Mouse (Mus musculus): ENCODE data around the gene Trpv4.

Gene Trpv4

DNA sequence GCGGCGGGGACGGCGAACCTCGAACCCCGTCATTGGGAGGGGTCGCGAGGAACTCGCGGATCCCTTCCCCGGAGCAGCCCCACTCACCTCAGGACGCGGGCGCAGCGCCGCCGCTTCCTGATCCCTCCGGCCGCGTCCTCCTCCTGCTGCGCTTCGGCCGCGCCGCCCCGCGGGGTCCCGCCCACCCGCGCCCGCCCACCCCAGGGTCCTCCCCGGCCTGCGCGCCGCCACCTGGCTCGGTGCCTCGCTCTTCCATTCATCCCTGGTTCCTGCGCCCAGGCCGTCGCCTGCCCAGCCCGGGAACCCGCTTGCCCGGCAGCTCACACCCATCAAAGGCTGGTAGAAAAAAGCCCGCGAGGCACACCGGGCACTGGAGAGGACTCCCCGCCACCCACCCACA is at the start of gene Trpv4:
Gene Trpv4 (minus strand): TSS at position 167 of the 400 bp plus-strand sequence.
- no peak for DNase-seq (ENCODE audit: low read depth in 1 of 2, low spot score in 2 of 2)

DNA sequence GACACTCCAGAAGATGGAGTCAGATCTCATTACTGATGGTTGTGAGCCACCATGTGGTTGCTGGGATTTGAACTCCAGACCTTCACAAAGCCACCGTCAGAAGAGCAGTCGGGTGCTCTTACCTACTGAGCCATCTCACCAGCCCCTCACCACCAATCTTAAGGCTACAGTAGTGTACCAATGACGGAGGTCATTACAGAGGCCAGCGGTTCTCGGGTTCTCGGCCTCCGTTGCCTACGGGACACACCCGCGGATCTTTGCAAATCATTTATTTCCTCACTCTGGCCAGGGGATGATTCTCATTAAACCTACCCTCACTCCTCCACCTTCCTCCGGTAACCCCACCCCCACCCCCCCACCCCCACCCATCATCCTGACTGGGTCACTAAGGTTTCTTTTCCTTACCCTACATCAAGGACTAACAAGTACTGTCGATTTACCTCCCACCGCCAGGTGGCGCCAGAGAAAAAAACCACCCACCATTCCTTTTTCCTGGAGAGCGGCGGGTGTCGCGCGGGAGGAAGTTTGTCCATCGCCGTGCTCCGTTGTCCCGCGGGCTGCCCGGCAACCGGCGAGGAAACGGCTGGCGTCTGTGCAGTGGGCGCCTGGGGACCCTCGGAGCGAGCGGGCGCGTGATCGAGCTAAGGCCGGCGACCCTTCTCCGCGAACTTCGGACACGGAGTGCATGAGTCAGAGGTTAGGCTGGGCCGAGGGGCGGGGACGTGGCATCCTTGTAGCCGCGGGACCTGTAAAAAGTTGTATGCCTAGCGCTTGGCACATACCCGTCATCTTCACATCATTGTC is 49.2 kb upstream of the Trpv4 start, which contains the start of gene Tchp:
Gene Tchp (plus strand): TSS at position 496 of the 804 bp plus-strand sequence.
- DNase-seq (ENCODE audit: low read depth in 1 of 2, low spot score in 2 of 2), result peak; percentile 82 to 90

DNA sequence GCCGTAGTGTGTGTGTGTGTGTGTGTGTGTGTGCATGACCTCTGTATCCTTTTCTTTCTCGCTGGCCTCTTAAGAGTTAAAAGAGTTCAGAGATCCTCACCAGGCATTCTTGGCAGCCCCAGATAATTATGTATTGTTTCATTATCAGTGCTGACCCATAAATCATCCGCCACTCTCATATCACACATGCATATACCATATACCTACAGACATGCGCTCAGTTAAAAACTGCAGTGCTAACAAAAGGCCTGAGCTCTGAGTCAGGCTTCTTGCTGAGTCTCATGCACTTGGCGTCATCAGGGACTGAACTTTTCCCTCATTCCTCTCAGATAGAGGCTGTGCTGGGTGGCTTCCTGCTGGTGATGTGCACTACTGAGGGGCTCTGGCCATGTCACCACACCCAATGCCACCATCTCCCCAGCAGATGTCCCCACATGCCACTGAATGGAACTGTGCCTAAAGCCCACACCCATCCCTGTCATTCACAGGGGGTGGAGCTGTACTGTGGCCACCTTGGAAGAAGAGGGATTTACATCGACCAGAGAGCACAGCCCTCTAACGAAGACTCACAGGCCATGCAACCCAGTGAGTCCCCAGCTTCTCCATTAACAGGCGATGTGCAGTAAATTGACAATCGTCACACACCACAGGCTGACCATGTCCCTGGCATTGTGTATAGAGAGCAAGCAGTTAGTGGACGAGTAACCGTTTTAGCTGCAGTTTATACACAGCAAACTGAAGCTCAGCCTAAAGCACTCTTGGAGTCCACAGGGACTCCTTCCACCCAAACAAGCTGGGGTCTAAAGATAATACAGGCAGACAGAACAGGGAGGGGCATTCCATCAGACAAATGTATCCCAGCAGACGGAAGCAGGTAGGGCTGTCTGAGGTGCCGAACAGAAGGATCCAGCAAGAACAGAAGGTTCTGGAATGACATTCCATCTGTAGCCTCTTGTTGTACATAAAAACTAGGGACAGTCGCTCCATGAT is 44.5 kb upstream of the Trpv4 start:
- DNase-seq (ENCODE audit: low read depth in 1 of 2, low spot score in 2 of 2), result no peak

DNA sequence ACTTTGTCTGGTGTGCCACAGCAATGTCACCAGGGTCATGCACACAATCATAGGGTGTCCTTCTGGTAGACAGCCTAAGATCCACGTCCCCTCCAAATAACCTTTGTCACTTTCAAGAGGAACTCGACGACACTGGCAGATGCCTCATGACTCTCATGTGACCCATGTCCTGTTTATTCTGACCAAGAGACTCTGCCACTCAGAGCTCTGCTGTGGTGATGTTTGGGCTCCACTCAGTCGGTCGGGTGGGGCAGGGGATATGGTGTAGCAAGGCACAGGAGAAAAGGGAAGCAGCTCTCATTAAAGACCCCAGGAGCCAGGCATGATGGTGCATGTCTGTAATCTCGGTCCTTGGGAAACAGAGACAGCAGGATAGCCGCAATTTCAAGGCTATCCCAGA is 40.8 kb upstream of the Trpv4 start:
- peak; percentile 80 to 85 for DNase-seq (ENCODE audit: low read depth in 1 of 2, low spot score in 2 of 2)

DNA sequence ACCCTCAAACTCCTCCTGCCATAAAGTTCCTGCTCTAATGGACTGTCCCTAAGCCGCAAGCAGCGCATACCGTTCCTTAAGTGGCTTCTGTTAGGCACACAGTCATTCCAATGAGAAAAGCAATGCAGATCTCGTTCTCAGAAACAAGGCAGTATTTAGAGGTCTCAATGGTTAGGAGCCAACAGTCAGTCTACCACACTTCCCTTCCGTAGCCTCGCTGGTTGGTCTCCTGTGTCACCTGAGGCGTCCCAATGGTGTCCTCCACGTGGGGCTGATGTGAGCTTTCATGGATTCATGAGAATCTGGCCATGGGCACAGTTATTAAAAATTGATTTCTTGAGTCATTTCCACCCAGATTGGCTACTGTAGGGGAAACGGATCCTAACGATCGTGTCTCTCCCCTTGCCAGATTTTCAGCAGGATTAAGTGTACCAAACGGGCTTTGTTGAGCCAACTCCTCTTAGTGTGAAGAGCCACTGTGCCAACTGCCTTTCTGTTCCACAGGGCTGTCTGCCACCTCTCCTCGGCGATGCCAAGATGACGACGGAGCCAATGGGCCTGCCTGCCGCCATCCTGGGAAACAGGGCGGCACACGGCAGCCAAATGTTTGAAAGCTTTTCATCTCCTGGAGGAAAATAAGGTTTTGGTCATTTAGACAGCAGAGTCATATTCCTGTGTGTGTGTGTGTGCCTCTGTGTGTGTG is 40.0 kb upstream of the Trpv4 start:
- DNase-seq (ENCODE audit: low read depth in 1 of 2, low spot score in 2 of 2), result no peak

DNA sequence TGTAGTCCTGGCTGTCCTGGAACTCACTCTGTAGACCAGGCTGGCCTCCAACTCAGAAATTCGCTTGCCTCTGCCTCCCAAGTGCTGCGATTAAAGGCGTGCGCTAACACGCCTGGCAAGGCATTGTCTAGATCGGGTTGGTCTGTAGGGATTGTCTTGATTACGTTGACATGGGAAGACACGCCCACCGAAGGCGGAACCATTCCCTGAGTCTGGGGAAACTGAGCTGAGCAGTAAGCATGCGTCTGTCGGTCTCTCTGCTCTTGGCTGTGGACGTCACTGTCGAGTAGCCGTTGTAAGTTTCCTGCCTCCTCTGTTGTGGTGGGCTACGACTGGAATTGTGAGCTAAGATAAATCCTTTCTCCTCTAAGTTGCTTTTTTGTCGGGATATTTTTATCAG is 38.7 kb upstream of the Trpv4 start:
- no peak for DNase-seq (ENCODE audit: low read depth in 1 of 2, low spot score in 2 of 2)

DNA sequence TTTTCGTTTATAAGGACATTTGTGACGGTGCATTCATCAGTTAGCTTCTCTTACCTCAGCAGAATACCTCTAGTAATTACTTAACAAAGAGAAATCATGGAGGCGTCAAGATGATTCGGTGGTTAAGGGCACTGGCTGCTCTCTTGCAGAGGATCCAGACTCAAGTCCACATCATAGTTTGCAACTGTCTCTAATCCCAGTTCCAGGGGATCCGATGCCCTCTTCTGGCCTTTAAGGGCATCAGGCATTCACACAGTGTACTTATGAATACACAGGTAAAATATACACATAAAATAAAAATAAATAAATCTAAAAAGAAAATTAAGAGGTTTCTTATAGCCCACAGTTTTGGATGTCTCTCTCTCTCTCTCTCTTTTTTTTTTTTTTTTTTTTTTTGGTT is 37.6 kb upstream of the Trpv4 start:
- DNase-seq (ENCODE audit: low read depth in 1 of 2, low spot score in 2 of 2), result no peak

DNA sequence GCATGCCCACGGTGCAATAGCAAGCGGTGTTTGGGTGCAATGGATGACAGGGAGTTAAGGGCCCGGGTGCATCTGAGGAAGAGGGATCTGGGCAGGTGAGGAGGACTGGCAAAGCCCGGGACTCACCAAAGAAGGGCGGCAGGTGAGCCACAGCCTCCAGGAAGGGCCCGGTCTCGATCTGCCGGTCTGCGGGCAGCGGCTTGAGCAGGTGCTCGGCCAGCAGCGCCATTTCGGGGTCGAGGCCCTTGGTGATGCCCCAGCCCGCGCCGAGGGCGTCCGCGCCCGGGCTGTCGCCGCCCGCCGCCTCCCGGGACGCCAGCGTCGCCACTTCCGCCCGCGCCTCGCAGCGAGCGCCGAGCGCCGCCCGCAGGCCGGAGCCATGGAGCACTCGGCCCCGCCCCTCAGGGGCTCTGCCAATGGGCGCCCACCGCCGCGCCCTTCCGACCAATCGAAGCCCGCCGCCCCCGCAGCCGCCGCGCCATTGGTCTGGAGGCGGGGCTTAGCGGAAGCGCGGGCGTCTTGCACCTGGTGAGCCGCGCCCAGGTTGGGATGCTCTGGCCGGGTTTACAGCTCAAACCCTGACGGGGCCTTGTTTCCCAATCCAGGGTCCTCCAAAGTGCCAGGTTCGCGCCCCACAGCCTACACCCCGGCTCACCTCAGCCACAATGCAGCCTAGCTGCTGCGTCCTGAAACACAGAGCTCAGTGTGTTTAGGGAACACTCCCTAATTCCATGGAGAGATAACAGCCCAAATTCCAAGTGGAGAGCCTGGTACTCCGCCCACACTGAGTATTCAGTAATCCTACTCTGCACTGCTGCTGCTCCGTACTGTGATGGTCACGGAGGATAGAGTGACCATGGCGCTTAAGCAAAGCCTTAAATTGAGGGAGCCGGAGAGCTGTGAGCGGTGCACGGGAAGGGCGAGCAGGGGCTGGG is 32.7 kb upstream of the Trpv4 start, which contains the start of gene Gltp:
Gene Gltp (minus strand): TSS at position 352 of the 935 bp plus-strand sequence.
- peak; percentile 71 to 83 for DNase-seq (ENCODE audit: low read depth in 1 of 2, low spot score in 2 of 2)

DNA sequence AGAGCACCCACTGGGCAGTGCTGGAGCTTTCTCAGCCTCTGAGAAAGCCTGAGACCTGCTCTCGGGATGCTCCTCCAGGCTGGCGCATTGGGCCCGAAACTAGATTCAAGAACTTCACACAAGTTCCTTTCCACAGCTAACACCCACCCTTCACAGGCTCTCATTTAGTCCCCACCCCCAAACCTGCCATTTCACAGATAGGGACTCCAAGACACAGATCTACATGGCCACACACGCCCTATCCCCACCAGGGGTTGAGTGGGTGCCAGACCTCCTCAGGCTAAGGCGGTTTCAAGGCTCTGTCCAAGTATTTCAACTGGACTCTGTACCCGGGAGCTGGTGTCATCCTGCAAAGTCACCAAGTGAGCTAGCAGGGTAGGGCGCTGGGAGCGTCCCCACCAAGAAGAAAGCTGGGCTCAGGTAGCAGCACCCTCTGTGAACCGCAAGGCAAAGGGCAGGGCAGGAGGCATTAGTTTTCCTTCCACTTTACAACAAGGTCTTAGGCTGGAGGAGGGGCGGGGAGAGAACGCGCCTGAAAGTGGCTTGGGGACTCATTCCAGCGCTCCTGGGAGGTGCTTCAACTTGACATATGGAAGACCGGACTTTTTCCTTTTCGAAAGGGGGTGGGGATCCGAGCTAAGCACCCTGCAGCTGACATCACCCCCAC is 31.6 kb upstream of the Trpv4 start:
- DNase-seq (ENCODE audit: low read depth in 1 of 2, low spot score in 2 of 2), result peak in 1 of 2 experiments; percentile 35

DNA sequence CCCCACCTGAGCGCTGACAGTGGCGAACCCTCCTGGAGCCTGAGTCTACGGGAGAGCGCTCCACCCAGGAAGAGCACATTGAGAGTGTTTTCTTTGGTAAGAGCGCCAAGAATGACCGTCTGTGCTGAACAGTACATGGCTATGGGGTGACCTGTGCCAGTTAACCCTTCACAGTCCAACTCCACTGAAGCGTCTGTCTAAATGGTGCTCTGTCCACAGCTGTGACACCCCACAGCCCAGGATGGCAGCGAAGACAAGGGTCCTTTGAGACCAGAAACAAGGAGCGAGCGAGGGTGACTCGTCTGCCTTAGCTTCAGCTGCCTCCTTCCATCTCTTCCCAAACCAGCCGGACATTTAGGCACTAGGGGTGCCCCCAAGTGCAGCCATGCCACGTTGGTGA is 30.5 kb upstream of the Trpv4 start:
- DNase-seq (ENCODE audit: low read depth in 1 of 2, low spot score in 2 of 2), result no peak

DNA sequence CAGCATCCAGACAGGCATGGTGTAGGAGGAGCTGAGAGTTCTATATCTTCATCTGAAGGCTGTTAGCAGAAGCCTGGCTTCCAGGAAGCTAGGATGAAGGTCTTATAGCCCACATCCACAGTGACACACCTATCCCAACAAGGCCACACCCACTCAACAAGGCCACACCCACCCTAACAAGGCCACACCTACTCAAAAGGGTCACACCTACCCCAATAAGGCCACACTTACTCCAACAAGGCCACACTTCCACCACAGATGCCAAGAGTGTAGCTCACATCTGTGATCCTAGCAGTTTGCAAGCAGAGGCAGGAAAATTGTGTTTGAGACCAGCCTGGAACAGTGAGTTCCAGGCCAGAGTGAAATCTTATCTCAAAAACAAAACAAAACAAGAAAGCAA is 29.7 kb upstream of the Trpv4 start:
- no peak for DNase-seq (ENCODE audit: low read depth in 1 of 2, low spot score in 2 of 2)

DNA sequence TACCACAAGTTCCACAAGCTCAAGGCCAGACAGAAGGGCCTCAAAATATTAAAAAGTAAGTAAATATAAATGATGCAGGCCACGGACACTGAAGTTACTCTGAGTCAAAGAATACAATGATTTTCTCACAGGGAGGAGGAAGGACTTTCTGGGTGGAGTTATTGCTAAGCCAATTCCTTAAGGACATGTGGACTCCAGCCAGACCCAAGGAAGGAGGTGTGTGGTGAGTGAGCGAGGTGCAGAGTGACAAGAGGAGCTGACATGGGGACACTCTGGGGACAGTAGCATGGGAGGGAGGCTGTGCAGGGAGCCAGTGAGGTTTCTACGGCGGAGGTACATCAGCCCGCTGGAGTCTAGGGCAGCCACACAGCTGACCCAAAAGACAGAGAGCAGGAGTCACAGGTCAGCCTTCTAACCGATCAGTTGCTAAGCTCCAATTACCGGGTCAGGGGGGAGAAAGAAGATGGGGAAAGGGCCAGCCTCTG is 28.5 kb upstream of the Trpv4 start:
- no peak for DNase-seq (ENCODE audit: low read depth in 1 of 2, low spot score in 2 of 2)

DNA sequence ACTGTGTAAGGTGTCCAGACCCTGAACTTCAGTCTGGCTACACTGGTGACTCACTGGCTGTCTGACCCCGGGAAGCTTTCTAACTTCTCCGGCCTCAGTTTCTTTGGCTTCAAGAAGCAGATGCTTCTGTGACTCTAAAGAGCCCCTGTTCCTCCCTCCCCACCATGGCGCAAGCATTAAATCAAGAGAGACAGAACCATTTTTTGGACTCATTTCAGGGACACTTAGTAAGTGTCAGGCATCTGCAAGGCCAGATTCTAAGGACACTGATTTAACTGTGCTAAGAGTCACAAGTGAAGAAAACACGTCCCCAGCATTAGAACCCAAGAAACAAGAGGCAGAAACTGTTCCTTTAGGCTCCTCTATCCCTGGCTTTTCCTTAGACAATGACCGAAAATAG is 27.8 kb upstream of the Trpv4 start:
- DNase-seq (ENCODE audit: low read depth in 1 of 2, low spot score in 2 of 2), result no peak

DNA sequence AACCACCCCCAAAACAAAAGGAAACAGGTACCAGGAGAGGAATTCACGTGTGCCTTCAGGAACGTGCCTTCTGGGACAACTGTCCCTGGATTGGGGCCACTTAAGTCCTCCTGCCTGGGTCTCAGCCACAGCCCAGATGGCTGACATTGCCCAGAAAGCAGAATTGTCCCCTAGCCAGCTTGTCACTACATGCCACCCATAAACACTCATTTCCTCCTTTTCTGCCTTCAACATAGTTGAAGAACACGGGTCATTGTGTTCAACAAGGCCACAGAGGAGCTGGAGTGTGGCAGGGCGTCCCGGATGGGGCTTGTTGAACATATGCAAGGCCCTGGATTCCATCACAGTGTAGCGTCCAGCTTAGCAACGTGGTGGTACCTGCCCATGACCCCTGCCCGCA is 23.5 kb upstream of the Trpv4 start:
- DNase-seq (ENCODE audit: low read depth in 1 of 2, low spot score in 2 of 2), result no peak

DNA sequence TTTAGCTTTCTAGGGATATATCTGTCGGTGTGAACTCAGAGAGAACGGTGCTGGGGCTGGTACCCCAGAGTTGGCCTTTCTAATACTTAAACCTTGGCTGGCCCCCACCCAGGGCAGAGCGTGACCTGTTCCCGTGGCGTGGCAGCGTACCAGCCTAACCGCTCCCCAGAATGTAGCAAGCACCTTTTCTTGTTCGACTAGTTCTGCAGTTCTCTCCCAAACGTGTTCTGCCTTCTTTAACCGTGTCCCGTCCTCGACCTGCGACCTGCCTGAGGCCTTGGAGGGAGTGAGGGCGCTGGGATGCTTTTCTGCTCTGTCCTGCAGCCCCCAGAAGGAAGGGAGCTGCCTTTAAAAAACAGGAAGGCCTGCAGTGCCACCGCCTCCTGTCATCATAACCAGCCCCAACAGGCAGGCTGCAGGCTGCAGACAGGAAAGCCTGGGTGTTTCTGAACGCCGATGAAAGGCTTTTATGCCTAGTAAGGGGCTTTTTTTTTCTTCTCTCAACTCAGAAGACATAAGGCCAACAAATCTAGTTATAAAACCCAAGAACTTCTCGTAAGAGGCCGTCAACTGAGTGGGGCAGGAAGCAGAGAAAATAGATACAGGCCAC is 22.6 kb upstream of the Trpv4 start:
- no peak for DNase-seq (ENCODE audit: low read depth in 1 of 2, low spot score in 2 of 2)

DNA sequence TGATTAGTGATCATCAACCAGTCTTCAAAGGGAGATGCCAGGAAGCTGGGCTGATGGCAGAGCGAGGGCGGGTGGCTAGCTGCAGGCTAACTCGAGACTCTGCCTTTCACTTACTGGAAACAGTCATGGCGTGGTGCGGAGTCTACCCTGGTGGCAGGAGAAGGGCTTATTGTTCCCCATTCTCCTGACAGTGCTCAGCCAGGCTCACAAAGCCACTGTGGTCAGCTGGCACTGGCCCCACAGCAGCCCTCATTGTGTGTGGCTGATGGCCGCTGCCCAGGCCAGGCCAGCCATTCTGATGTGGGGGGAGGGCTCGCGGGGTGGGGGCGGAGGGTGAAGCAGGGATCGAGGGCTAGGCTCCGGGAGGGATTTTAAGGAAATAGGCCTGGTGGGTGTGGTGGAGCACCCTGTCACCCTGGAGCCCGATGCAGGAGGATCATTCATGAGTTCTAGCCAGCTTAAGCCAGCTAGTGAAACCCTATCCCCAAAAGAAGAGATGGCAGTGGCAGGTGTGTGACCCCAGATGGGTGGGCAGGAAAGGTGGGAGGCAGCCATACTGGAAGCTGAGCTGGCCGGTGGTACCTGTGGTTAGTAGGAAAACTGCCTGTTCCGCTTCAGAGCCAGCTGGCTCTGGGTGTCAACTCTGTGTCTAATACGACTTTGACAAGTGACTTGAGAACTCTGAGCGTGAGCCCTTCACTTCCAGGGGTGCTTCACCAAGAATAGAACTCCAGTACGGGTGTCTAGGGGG is 21.8 kb upstream of the Trpv4 start:
- DNase-seq (ENCODE audit: low read depth in 1 of 2, low spot score in 2 of 2), result no peak

DNA sequence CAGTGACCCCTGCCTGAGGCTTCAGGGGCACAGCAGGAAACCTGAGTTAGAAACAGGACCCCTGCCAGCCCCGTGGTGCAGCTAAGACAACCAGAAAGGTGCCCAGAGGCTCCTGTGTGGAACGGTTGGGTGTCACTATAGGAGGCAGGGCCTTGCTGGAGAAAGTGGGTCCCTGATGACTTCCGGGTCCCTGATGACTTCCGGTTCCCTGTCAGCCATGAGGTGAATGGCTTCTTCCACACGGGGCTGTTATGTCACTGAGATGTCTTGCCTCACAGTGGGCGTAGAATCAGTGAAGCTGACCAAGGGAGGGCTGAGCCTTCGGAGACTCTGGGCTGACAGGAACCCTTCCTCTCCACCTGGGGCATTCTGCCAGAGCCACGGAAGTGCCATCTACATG is 16.4 kb upstream of the Trpv4 start:
- no peak for DNase-seq (ENCODE audit: low read depth in 1 of 2, low spot score in 2 of 2)

DNA sequence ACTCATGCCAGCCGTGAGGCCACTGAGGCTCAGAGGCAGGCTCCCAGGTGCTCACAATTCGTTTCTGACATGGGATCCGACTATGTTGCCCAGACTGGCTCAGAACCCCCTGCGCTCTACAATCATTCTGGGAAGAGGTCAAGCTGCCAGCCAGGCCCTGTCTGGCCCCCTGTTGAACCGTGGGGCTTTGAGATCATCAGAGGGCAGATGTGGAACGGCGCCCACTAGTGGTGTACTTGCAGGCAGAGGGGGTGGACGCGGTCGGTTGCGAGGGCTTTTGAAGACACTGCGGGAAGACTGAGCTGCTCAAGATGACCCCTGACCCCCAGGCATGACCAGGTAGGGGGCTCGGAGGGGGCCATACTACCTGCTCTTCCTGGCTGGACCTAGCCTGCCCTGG is 14.9 kb upstream of the Trpv4 start:
- no peak for DNase-seq (ENCODE audit: low read depth in 1 of 2, low spot score in 2 of 2)
